Mouse (Mus musculus) kidney, adult 18-20 months (tissue): ENCODE results near the gene Zfp715.
"Not testable (repeated sequence)": the region's sequence is repeated elsewhere in the genome, so short reads cannot be mapped to it uniquely, and the experiment has no call there.

Experiments
- DNase-seq: peaks from one replicate; pipeline ENCODE4 v3.0.0; 2021

The Zfp715 gene

GRCm38 (mm10) chr7:43282859-43283595 lies 30.1 kb downstream of the Zfp715 start:
- peak; percentile 82 for DNase-seq

- no peak for DNase-seq
These were observed 30.6 kb downstream of the Zfp715 start for GRCm38 (mm10) chr7:43282459-43282858.

GRCm38 (mm10) chr7:43277401-43277800 lies 35.7 kb downstream of the Zfp715 start:
- DNase-seq = no peak

- DNase-seq = not testable (repeated sequence)
These were observed 36.9 kb downstream of the Zfp715 start for GRCm38 (mm10) chr7:43276178-43276577.

GRCm38 (mm10) chr7:43273476-43273875 lies 39.6 kb downstream of the Zfp715 start:
- no peak for DNase-seq

GRCm38 (mm10) chr7:43267359-43267758 lies 45.7 kb downstream of the Zfp715 start:
- not testable (repeated sequence) for DNase-seq

GRCm38 (mm10) chr7:43253540-43253939 lies 59.6 kb downstream of the Zfp715 start:
- no peak for DNase-seq

- DNase-seq = not testable (repeated sequence)
These were observed 62.4 kb downstream of the Zfp715 start for GRCm38 (mm10) chr7:43250718-43251117.
